Mouse (Mus musculus) gastrocnemius, postnatal 36 days (tissue): ENCODE results near the gene Pth2r. TPM values are rescaled to one million over a fixed set of nuclear protein-coding genes. Genes with fewer than 3 reads are reported as not detected.

Experiments used
- DNase-seq, 2 experiments: peaks; one replicate each; pipeline ENCODE4 v3.0.0; 2022
- intact Hi-C: fragments of 180-260 bp; cut with DNase I; formaldehyde crosslinking; loops from one replicate; pipeline ENCODE4 v1.15.1; 2025
- long read RNA-seq, 2 experiments: library from polyadenylated mRNA; stranded (forward); transcript quantifications; one replicate each; pipeline ENCODE4 v2.0.0; 2021
- total RNA-seq, 2 experiments: library from RNA; stranded (reverse); gene quantifications; 2 replicates each; pipeline ENCODE4 v1.2.3; 2021

Pth2r gene
- not detected for total RNA-seq
- long read RNA-seq, experiment 1: 0 reads
- long read RNA-seq, experiment 2: 0 reads

- intact Hi-C loops: no loop called here
- DNase-seq: no peak
These were observed at the start of gene Pth2r for GRCm38 (mm10) chr1:65281756-65282155. Pth2r (plus strand) TSS chr1:65282056.

DNA sequence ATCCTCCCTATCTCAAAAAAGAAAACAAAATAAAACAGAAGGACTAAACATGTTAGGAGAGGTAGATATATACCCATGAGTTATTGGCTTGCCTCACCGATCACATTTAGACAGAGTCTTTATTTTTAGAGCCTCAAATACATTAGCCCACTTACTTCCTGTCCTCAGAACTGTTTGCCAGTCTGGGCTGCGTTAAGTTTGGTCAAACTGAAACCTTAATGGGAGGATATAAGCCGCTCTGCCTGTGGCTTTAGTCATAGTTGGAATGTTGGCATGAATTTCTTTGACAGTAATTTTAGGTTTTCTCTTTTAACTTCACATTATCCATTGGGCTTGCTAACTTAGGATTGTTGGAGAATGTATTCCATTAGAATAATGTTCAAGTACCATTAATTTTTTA lies 44.1 kb upstream of the Pth2r start:
- no peak for DNase-seq
- intact Hi-C loops: no loop called here

- intact Hi-C loops: no loop called here
- DNase-seq: no peak
These were observed 36.2 kb upstream of the Pth2r start for GRCm38 (mm10) chr1:65245637-65246036.

DNA sequence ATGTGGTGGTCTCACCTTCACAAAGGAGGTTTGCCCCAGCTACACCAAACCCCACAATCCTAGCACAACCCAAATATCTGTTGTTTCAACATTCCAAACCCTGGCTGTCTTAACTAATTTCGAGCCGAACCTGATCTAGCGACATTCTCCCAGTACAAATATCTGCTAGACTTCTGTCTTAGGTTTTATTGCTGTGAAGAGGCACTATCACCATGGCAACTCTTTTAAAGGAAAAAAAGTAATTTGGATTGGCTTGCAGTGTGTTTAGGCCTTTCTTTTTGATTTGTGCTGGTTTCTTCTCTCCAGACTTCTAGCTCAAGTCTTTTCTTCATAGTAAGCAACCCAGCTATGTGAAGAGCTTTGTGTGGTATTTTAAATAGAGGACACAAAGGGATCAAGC lies 1.4 kb upstream of the Pth2r start:
- no peak for DNase-seq
- intact Hi-C loops: no loop called here

DNA sequence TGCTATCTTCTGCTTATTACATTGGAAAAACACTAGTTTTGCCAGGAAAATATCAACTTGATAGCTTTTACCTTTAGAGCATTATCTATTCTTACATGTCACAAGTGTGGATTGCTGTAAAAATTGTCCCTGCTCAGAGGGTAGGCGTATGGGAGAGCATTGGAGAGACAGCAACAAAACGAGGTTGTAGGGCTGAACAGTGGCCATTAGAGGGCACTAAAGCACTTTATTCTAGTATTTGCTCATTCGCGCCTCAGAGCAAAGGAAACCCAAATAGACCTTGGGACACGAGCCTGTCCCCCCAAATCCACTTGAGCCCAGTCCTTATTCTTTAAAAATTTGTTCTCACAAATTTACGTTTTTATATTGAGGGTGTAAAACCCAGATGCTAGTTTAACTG lies 910 bp downstream of the Pth2r start:
- intact Hi-C loops: no loop called here
- no peak for DNase-seq

DNA sequence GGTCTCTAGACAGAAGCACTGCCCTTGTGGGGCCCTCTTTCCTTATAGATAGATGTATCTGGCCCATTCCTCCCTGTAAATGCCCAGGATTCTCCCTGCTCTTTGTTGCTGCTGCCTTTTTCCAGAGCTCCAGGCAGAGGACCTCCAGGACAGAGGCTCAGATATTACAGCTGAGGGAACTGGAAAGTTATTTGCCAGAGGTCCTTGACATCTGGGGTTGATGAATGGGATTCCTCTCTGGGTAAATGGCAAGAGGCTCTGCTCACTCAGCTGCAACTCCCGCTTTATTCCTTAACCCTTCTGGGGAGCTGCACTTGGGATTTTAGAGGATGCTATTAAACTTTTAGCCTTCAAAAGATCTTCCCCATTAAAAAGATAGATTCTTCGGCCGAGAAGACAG lies 26.6 kb downstream of the Pth2r start:
- intact Hi-C loops: no loop called here
- DNase-seq: no peak

DNA sequence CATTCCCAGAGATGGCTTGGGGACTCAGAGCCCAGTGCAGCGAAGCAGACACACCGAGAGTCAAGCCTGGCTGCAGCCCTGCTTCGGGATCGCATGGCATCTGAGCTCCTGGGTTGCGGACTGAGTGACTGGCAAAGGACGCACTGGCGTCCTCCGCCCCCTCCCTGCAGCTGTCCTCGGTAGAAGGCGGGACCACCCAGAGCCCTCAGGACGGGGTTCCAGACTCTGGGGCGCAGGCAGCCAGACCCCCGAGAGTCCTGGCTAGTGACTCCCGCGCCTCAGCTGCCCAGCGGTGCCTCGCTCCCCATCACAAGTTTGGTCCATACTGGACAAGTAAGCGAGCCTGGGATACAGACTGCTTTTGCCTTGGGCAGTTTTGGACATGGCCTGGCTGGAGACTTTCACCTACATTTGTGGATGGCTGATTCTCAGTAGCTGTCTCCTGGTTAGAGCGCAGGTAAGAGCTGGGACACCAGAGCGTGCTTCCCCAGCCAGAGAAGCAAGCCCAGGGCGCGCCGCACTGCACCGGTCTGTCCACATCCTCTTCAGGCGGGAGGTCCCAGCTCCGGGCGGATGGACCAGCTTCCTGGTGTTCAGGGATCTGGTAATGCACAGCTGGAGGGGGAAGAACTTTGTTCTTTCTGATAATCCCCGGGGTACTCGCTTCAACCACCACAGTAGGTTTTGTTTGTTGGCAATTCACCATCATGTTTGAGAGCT lies 29.5 kb downstream of the Pth2r start:
- intact Hi-C loops: no loop called here
- no peak for DNase-seq

GRCm38 (mm10) chr1:65312118-65312517 lies 30.3 kb downstream of the Pth2r start:
- DNase-seq: no peak
- intact Hi-C loops: no loop called here

GRCm38 (mm10) chr1:65312896-65313295 lies 31.0 kb downstream of the Pth2r start:
- intact Hi-C loops: no loop called here
- DNase-seq: no peak

DNA sequence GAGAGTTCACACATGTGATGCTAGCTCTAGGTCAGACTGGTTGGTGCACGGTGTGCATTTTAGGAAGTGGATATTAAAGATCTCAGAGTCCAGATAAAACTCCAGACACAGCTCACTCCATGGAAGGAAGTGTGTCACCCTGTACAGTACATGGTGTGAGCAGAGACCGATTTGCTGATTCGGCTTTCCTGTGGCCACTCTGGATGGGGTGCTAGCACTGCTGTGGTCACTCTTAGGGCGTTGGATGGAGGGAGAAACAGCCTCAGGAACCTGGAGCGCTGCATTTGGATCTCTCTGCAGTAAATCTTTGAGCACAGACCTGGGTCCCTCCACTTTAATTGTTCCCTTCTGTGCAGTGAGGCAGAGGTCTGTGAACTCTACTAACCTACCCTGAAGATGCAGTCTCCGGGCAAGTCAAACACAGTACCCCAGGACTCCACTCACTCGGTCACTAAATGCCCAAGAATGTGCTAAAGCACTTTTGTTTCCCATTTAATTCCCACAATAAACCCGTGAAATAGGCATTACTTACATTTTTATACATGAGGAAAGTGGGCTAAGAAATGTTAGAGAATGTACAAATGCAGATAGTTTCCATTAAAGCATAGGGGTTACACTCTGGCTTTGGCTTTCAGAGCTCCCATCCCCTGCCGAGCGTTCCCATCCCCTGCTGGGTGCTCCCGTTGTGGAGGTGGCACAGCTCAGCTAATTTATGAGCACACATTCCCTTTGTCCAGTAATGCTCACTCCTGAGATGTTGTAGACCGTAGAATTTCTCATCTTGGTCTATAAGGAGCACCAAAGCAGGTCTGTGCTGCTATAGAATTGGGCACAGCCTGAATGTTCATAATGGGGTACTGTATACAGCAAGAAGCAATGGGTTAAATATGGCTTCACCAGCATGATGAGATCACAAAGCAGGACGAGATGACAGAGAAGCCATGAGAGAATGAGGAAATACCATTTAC lies 32.5 kb downstream of the Pth2r start:
- DNase-seq: no peak
- intact Hi-C loops: no loop called here

DNA sequence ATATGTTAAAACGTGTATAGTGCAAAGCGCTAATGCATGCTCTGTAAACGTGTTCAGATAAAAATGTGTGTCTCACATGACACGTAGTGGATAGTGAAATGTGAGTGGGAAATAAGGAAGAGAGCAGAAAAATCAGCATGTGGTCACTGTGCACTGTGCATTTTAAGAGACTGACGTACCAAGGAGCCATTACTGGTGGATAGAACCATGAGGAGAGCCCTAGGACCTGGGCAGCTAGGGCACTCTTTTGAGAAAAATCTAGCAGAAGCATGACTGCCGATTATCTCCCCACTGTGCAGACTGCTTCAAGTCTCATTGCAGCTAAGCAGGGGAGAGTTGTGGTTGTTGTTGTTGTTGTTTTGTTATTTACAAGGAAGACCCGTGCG lies 33.2 kb downstream of the Pth2r start:
- intact Hi-C loops: no loop called here
- DNase-seq: no peak

DNA sequence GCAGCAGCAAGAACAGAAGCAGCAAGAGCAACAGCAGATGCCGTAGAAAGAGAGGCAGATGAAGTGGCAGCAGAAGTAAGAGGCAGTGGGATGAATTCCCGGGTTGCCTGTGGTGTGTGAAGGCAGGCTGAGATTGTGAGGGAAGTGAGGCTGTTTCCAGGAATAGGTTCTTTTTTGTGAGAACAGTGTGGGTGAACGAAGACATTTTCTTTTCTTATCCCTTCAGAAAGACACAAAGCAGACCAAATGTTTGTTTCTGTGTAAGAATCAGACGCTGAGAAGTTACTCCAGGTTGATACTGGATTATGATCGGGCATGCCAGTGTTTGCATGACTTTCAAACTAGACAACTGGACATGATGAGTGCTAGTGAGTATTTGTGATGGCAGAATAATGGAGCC lies 52.2 kb downstream of the Pth2r start:
- intact Hi-C loops: no loop called here
- DNase-seq: no peak

DNA sequence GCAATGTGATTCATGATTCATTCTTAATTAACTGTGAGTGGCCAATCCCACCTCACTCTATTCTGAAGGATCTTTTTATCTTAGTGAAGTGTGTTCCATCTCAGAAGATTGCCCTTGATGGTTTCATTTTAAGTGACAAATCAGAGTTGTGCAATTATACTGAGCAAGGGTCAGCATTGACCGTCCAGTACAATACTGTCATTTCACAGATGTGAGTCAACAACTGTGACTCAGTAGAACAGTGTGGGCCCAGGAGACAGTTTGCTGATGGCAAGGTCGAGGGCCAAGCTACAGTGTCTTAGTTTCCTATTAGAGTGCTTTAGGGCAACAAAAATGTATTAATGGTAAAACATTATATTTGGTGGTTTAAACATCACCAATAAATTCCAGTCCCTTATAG lies 55.9 kb downstream of the Pth2r start:
- DNase-seq: no peak
- intact Hi-C loops: no loop called here

DNA sequence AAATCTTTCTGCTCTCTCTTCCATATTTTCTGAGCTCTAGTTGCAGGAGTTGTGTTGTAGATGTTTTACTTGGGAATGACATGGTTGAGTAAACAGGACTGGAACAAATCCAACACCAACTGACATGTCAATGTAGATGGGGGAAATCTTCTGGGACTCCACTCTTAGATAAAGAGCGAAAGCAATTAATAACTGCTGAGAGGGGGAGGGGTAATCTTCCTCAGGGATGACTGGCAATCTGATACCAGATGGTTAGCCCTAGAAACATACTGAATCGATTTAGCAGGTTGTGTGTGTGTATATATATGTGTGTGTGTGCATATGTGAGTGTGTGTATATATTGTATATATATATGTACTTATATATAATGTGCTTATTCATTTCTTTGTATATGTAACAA lies 58.4 kb downstream of the Pth2r start:
- intact Hi-C loops: no loop called here
- DNase-seq: no peak

- intact Hi-C loops: no loop called here
- DNase-seq: no peak
These were observed 71.1 kb downstream of the Pth2r start for GRCm38 (mm10) chr1:65352979-65353378.

DNA sequence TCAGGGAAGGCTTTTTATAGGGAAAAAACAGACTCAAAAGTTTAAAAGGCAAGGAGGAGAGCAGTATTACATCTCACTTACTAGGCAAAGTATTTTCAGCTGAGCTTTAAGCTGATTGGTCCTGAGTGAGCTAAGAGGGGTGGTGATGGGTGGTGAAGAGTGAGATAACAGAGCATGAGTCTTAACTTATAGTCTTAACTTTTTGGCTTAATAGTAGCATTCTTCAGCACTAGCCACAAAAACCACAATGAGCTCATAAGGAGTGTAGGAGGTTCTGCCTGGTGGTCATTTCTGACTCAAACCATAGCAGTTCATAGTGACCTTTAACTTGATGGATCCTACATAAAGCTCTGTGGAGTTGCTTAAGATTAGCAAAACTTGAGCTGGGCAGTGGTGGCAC lies 72.3 kb downstream of the Pth2r start:
- intact Hi-C loops: no loop called here
- no peak for DNase-seq

GRCm38 (mm10) chr1:65388328-65388727 lies 106.5 kb downstream of the Pth2r start:
- no peak for DNase-seq
- intact Hi-C loops: no loop called here

DNA sequence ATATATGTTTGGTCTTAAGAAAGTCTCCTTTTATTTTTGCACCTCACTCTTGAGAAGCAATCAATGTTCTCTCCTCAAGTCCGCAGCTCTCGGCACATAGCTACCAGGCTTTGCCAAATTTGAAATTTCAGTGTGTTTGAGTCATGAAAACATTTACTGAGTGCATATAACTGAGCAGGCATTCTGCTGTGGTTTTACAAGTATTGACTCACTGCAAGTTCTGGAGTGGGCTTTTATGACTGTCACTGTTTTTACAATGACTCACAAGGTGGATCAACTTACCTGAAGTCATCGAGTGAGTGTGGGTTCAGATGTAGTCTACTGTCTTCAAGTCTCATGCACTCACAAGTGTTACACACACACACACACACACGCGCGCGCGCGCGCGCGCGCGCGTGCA lies 107.8 kb downstream of the Pth2r start:
- DNase-seq: no peak
- intact Hi-C loops: no loop called here

DNA sequence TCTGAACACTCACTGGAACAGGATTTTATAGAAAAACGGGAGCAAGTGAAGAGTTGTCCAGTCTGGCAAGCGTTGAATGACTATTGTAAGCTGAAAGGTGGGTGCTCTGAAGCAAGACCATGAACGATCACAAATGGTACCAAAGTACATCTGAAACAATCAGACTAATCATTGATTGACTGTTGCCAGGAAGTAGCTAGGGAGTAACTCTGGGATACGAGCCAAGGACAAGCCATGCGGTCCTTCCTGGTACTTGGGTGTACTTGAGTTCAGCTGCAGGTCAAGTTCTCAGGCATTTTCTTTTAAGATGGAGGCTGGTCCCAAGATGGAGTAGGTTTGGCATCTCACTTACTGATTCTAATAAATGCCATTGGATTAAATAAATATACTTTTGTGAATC lies 125.6 kb downstream of the Pth2r start:
- no peak for DNase-seq
- intact Hi-C loops: no loop called here

GRCm38 (mm10) chr1:65420909-65421308 lies 139.1 kb downstream of the Pth2r start:
- DNase-seq: no peak
- intact Hi-C loops: no loop called here

- no peak for DNase-seq
- intact Hi-C loops: no loop called here
These were observed 140.7 kb downstream of the Pth2r start for GRCm38 (mm10) chr1:65422501-65423010.
